Mouse (Mus musculus): ENCODE measurements around the gene Rpl38.

- TF ChIP-seq CTCF (IDR thresholded peaks at IDR 0.05), result no peak
- TF ChIP-seq EP300 (IDR thresholded peaks at IDR 0.05), result no peak
These were observed 36.0 kb downstream of the Rpl38 start for GRCm38 (mm10) chr11:114704071-114704913.
